Comparison of ENCODE assay signal across 8 mouse cellular contexts in the genomic region with DNA sequence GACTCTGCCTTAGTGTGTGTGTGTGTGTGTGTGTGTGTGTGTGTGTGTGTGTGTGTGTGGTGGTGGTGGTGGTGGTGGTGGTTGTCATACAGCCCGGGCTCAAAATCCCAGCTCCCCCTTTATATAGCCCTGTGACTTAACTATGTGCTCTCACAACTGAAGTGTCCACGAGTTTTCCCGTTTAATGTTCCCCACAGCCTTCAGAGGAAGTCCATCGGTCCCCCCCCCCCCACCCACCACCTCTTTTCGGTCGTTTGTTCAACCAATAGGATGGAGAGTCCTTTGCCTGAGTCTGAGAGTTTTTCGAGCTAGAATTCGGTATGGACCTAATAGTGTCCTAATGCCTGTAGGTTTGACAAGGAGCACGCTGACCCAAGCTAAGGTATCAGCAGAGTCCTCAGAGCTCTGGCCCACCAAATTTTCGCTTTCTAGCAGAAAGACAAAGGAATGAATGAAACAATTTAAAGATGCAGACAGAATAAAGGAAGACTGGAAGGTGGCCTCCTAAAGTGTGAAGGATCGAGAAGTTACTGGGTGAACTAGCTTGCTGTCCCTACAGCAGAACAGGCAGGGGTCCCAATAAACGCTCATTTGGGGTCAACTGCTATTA. TPM values are rescaled to one million over a fixed set of nuclear protein-coding genes. Genes with fewer than 3 reads are reported as not detected.
DNase-seq lines count a peak whose midpoint lies in the region; ATAC-seq and TF ChIP-seq lines count a peak whose summit lies in the region.

No protein-coding gene starts in this region.

- peak overlapping the region; percentile 86 for H3K4me3 ChIP-seq in heart, embryonic 12.5 days
- peak overlapping the region; percentile 54 for H3K4me3 ChIP-seq in ES-Bruce4 (ENCODE audit: low read depth, low read length)
- peak overlapping the region; percentile 88 for H3K4me3 ChIP-seq in hindbrain, embryonic 11.5 days (ENCODE audit: low read depth, low read length)
- H3K4me3 ChIP-seq in midbrain, embryonic 10.5 days: peak overlapping the region; percentile 95

- no peak for TF ChIP-seq EP300 in ES-Bruce4 (IDR thresholded peaks at IDR 0.05; ENCODE audit: insufficient read depth, low read depth, low read length)

- TF ChIP-seq POLR2A in ES-Bruce4 (IDR thresholded peaks at IDR 0.05; ENCODE audit: insufficient read depth, low read length): no peak

- no peak overlapping the region for H3K27ac ChIP-seq in heart, embryonic 12.5 days (ENCODE audit: poor library complexity, severe bottlenecking)
- H3K27ac ChIP-seq in ES-Bruce4 (ENCODE audit: insufficient read depth, low read length): peak overlapping the region; percentile 53
- H3K27ac ChIP-seq in hindbrain, embryonic 11.5 days (ENCODE audit: low read depth, low read length): 0 out of 2 replicates have a peak overlapping the region, but pooled peaks have one; percentile 93
- H3K27ac ChIP-seq in midbrain, embryonic 10.5 days (replicated peaks): peak overlapping the region; percentile 95

- peaks cover 21% of the 10 kb centered on the region for H3K36me3 ChIP-seq in heart, embryonic 12.5 days
- peaks cover 14% of the 10 kb centered on the region for H3K36me3 ChIP-seq in ES-Bruce4 (ENCODE audit: control insufficient read depth, insufficient read depth, low read length, poor library complexity, severe bottlenecking)
- peaks cover 7% of the 10 kb centered on the region; the same call in 1 of the 2 replicates for H3K36me3 ChIP-seq in hindbrain, embryonic 11.5 days (ENCODE audit: control insufficient read depth, insufficient read depth, low read length)
- H3K36me3 ChIP-seq in midbrain, embryonic 10.5 days: peaks cover 25% of the 10 kb centered on the region

- WGBS in heart, embryonic 12.5 days: 38% methylated on average over 12 of the region's 12 CpGs
- WGBS in hindbrain, embryonic 11.5 days: 36% methylated on average over 12 of the region's 12 CpGs
- WGBS in midbrain, embryonic 10.5 days: 36% methylated on average over 12 of the region's 12 CpGs

- H3K9ac ChIP-seq in heart, embryonic 12.5 days: peak overlapping the region; percentile 66
- H3K9ac ChIP-seq in ES-Bruce4 (ENCODE audit: low read depth, poor library complexity, severe bottlenecking): peak overlapping the region; percentile 41
- H3K9ac ChIP-seq in hindbrain, embryonic 11.5 days (ENCODE audit: low read depth, low read length): peak overlapping the region; percentile 88

- DNase-seq in heart, postnatal 4 days: no peak
- DNase-seq in hindbrain, embryonic 11.5 days (ENCODE audit: low spot score): no peak
- DNase-seq in midbrain, embryonic 10.5 days (ENCODE audit: low spot score): no peak
- no peak for DNase-seq in cerebellum, adult 9-10 months
- no peak for DNase-seq in right cerebral cortex, postnatal 14 days

- H3K27me3 ChIP-seq in heart, embryonic 12.5 days (replicated peaks): no peaks in the 10 kb centered on the region
- H3K27me3 ChIP-seq in ES-Bruce4 (ENCODE audit: control insufficient read depth, insufficient read depth, low read length, poor library complexity, severe bottlenecking): no peaks in the 10 kb centered on the region
- peaks cover 8% of the 10 kb centered on the region for H3K27me3 ChIP-seq in hindbrain, embryonic 11.5 days (ENCODE audit: control insufficient read depth, insufficient read depth, low read length)
- H3K27me3 ChIP-seq in midbrain, embryonic 10.5 days (ENCODE audit: low read depth, poor library complexity, severe bottlenecking): peaks cover 42% of the 10 kb centered on the region

- TF ChIP-seq CTCF in ES-Bruce4 (IDR thresholded peaks at IDR 0.05; ENCODE audit: low read depth, low read length): no peak

- ATAC-seq in heart, embryonic 12.5 days (ENCODE audit: insufficient number of reproducible peaks, low FRiP score): no peak
- ATAC-seq in hindbrain, embryonic 11.5 days (ENCODE audit: low FRiP score): no peak
- ATAC-seq in frontal cortex, adult (ENCODE audit: low TSS enrichment): no peak

- peaks cover 65% of the 10 kb centered on the region for H3K4me1 ChIP-seq in heart, embryonic 12.5 days (replicated peaks)
- H3K4me1 ChIP-seq in ES-Bruce4 (ENCODE audit: control insufficient read depth, insufficient read depth, low read length): peaks cover 9% of the 10 kb centered on the region
- H3K4me1 ChIP-seq in hindbrain, embryonic 11.5 days (replicated peaks; ENCODE audit: control insufficient read depth, insufficient read depth, low read length): peaks cover 12% of the 10 kb centered on the region
- peaks cover 73% of the 10 kb centered on the region for H3K4me1 ChIP-seq in midbrain, embryonic 10.5 days

- no peaks in the 10 kb centered on the region for H3K9me3 ChIP-seq in heart, embryonic 12.5 days (replicated peaks)
- H3K9me3 ChIP-seq in ES-Bruce4 (replicated peaks; ENCODE audit: control insufficient read depth, insufficient read depth, low read length, poor library complexity, severe bottlenecking): no peaks in the 10 kb centered on the region
- no peaks in the 10 kb centered on the region for H3K9me3 ChIP-seq in hindbrain, embryonic 11.5 days (ENCODE audit: control insufficient read depth, low read length)
- no peaks in the 10 kb centered on the region for H3K9me3 ChIP-seq in midbrain, embryonic 10.5 days (replicated peaks)

- H3K4me2 ChIP-seq in heart, embryonic 12.5 days: peak overlapping the region; percentile 92
- H3K4me2 ChIP-seq in hindbrain, embryonic 11.5 days (replicated peaks; ENCODE audit: low read depth, low read length): peak overlapping the region; percentile 74

RNA-seq across cellular contexts. Expression of gene Ppp1r14b, which starts 1.1 kb away (rescaled TPM):
- 194 and 198 TPM in 2 replicates for polyA plus RNA-seq in heart, embryonic 12.5 days (2016; fragmentation: Nextera tagmentation; extraction: Ambion mirVana)
- total RNA-seq in heart, postnatal 4 days (2021): 100 to 1,000 TPM; 243 to 246 TPM
- 151 and 166 TPM in 2 replicates for polyA plus RNA-seq in ES-Bruce4 (2011; ENCODE audit: insufficient read depth, insufficient read length, low read depth, missing spikeins)
- 180 and 249 TPM in 2 replicates for polyA plus RNA-seq in hindbrain, embryonic 11.5 days (2014; fragmentation: Nextera tagmentation; extraction: Ambion mirVana)
- polyA plus RNA-seq in midbrain, embryonic 10.5 days (2016; fragmentation: Nextera tagmentation; extraction: Ambion mirVana): 90.8 and 116 TPM in 2 replicates

RNA-seq across cellular contexts. Expression of gene Plcb3, which starts 2.6 kb away (rescaled TPM):
- polyA plus RNA-seq in heart, embryonic 12.5 days (2016; fragmentation: Nextera tagmentation; extraction: Ambion mirVana): 26.6 and 28.9 TPM in 2 replicates
- 10 to 100 TPM; 17.4 to 19.9 TPM for total RNA-seq in heart, postnatal 4 days (2021)
- polyA plus RNA-seq in ES-Bruce4 (2011; ENCODE audit: insufficient read depth, insufficient read length, low read depth, missing spikeins): 42.4 and 45.6 TPM in 2 replicates
- polyA plus RNA-seq in hindbrain, embryonic 11.5 days (2014; fragmentation: Nextera tagmentation; extraction: Ambion mirVana): 14.6 and 14.8 TPM in 2 replicates
- 22.4 and 23.7 TPM in 2 replicates for polyA plus RNA-seq in midbrain, embryonic 10.5 days (2016; fragmentation: Nextera tagmentation; extraction: Ambion mirVana)

RNA-seq across cellular contexts. Expression of gene Fkbp2, which starts 6.6 kb away (rescaled TPM):
- polyA plus RNA-seq in heart, embryonic 12.5 days (2016; fragmentation: Nextera tagmentation; extraction: Ambion mirVana): 73.3 and 81.9 TPM in 2 replicates
- 10 to 100 TPM; 23.5 to 26.6 TPM for total RNA-seq in heart, postnatal 4 days (2021)
- 40.4 and 45.5 TPM in 2 replicates for polyA plus RNA-seq in ES-Bruce4 (2011; ENCODE audit: insufficient read depth, insufficient read length, low read depth, missing spikeins)
- polyA plus RNA-seq in hindbrain, embryonic 11.5 days (2014; fragmentation: Nextera tagmentation; extraction: Ambion mirVana): 73.7 and 79.3 TPM in 2 replicates
- polyA plus RNA-seq in midbrain, embryonic 10.5 days (2016; fragmentation: Nextera tagmentation; extraction: Ambion mirVana): 115 and 127 TPM in 2 replicates

RNA-seq across cellular contexts. Expression of gene Vegfb, which starts 13.8 kb away (rescaled TPM):
- polyA plus RNA-seq in heart, embryonic 12.5 days (2016; fragmentation: Nextera tagmentation; extraction: Ambion mirVana): 126 and 136 TPM in 2 replicates
- 100 to 1,000 TPM; 263 to 265 TPM for total RNA-seq in heart, postnatal 4 days (2021)
- polyA plus RNA-seq in ES-Bruce4 (2011; ENCODE audit: insufficient read depth, insufficient read length, low read depth, missing spikeins): 44.7 and 49.1 TPM in 2 replicates
- polyA plus RNA-seq in hindbrain, embryonic 11.5 days (2014; fragmentation: Nextera tagmentation; extraction: Ambion mirVana): 21.4 TPM in 2 replicates
- 35.2 and 40.8 TPM in 2 replicates for polyA plus RNA-seq in midbrain, embryonic 10.5 days (2016; fragmentation: Nextera tagmentation; extraction: Ambion mirVana)

RNA-seq across cellular contexts. Expression of gene Dnajc4, which starts 18.7 kb away (rescaled TPM):
- polyA plus RNA-seq in heart, embryonic 12.5 days (2016; fragmentation: Nextera tagmentation; extraction: Ambion mirVana): 32.7 and 33.9 TPM in 2 replicates
- total RNA-seq in heart, postnatal 4 days (2021): 10 to 100 TPM; 48.7 to 49.2 TPM
- 14.8 and 15.8 TPM in 2 replicates for polyA plus RNA-seq in ES-Bruce4 (2011; ENCODE audit: insufficient read depth, insufficient read length, low read depth, missing spikeins)
- 18.8 and 22.5 TPM in 2 replicates for polyA plus RNA-seq in hindbrain, embryonic 11.5 days (2014; fragmentation: Nextera tagmentation; extraction: Ambion mirVana)
- 20.8 and 23.1 TPM in 2 replicates for polyA plus RNA-seq in midbrain, embryonic 10.5 days (2016; fragmentation: Nextera tagmentation; extraction: Ambion mirVana)
